Mouse (Mus musculus): Measurements from ENCODE around the gene Olfr692.

GRCm38 (mm10) chr7:105396126-105396525 is 28.1 kb downstream of the Olfr692 start:
- TF ChIP-seq POLR2A (IDR thresholded peaks at IDR 0.05; ENCODE audit: extremely low read depth, insufficient read depth, low read length) (no peak), CTCF (IDR thresholded peaks at IDR 0.05; ENCODE audit: extremely low read depth, insufficient read depth, low read length) (no peak)
